Mouse (Mus musculus) spleen, adult 2 months (tissue): Measurements from ENCODE around the gene Eftud2. TPM values are rescaled to one million over a fixed set of nuclear protein-coding genes. Genes with fewer than 3 reads are reported as not detected.

Experiments used
- DNase-seq, 2 experiments: peaks; one replicate each; pipeline versions ENCODE4 v3.0.0 to v3.0.0-alpha.2; 2012 to 2021; ENCODE audit warnings: low spot score in 2 of 2, low read depth in 1 of 2
- H3K27ac ChIP-seq: fragments of 200-500 bp; 2 replicates; pipeline ENCODE4 v1.5.1; 2012; ENCODE audit warnings: low read length, inconsistent platforms; ENCODE audit not compliant: insufficient read depth
- H3K27me3 ChIP-seq: fragments of 200-500 bp; 2 replicates; pipeline ENCODE4 v1.6.1; 2012; ENCODE audit warnings: mild to moderate bottlenecking, moderate library complexity, low read length, inconsistent platforms; ENCODE audit not compliant: control insufficient read depth, insufficient read depth
- H3K36me3 ChIP-seq: fragments of 200-500 bp; 2 replicates; pipeline ENCODE4 v1.6.1; 2012; ENCODE audit warnings: mild to moderate bottlenecking, low read length, inconsistent platforms; ENCODE audit not compliant: control insufficient read depth, insufficient read depth
- H3K4me1 ChIP-seq: fragments of 200-500 bp; 2 replicates; pipeline ENCODE4 v1.6.1; 2011; ENCODE audit warnings: inconsistent platforms; ENCODE audit not compliant: control insufficient read depth, insufficient read depth, insufficient read length
- H3K4me3 ChIP-seq: fragments of 200-500 bp; 2 replicates; pipeline ENCODE4 v1.5.1; 2011; ENCODE audit warnings: mild to moderate bottlenecking, inconsistent platforms; ENCODE audit not compliant: insufficient read depth, insufficient read length; ENCODE audit errors: extremely low read depth
- CTCF ChIP-seq: fragments of 200-500 bp; IDR thresholded peaks from 2 replicates; pipeline ENCODE4 v1.5.1; 2011; ENCODE audit warnings: mild to moderate bottlenecking, inconsistent platforms; ENCODE audit not compliant: insufficient read depth, insufficient read length, insufficient replicate concordance; ENCODE audit errors: extremely low read depth
- POLR2A ChIP-seq: fragments of 200-500 bp; IDR thresholded peaks from 2 replicates; pipeline ENCODE4 v1.6.1; 2011; ENCODE audit warnings: low read depth, low read length, inconsistent platforms
- WGBS: fragments of 180-500 bp; shearing (Covaris S2); methylation state at CpG from one replicate; pipeline ENCODE4 v1.1.7; 2018; 5-methylcytosine and 5-hydroxymethylcytosine counted together
- polyA plus RNA-seq: library from polyadenylated mRNA; depleted of rRNA; stranded (reverse); fragments of >200 nt; gene quantifications from 2 replicates; pipeline ENCODE4 v1.2.3, GENCODE M21; 2012; rRNA removed

The Eftud2 gene
- polyA plus RNA-seq = 119 and 134 TPM in 2 replicates

GRCm38 (mm10) chr11:102880585-102881313 lies at the start of gene Eftud2, which contains the start of gene Ccdc103:
Gene Eftud2, minus strand, starts transcription at chr11:102880985.
Gene Ccdc103, plus strand, starts transcription at chr11:102881204.
- Histone ChIP-seq H3K27me3 (no peaks in the 10 kb centered on the region), H3K4me3 (peak within 1 kb of the TSS; percentile 71), H3K27ac (peak within 1 kb of the TSS; percentile 93), H3K36me3 (peaks cover 5% of the 10 kb centered on the region; the same call in 1 of the 2 replicates), H3K4me1 (no peaks in the 10 kb centered on the region; the same call in 1 of the 2 replicates)
- under 1% methylated on average over 62 of the region's 62 CpGs for WGBS
- TF ChIP-seq CTCF (no peak), POLR2A (peak; percentile 69)
- peak; percentile 87 to 90 for DNase-seq

GRCm38 (mm10) chr11:102925351-102925717 lies 44.5 kb upstream of the Eftud2 start:
- H3K27ac ChIP-seq = peak overlapping the region; percentile 42
- H3K4me3 ChIP-seq = peak overlapping the region; percentile 54
- peaks cover 2% of the 10 kb centered on the region; the same call in 1 of the 2 replicates for H3K4me1 ChIP-seq
- DNase-seq = peak; percentile 14 to 42
- no peak for TF ChIP-seq CTCF
- no peak for TF ChIP-seq POLR2A
- WGBS = 4% methylated on average over 10 of the region's 10 CpGs
- H3K27me3 ChIP-seq = no peaks in the 10 kb centered on the region
- H3K36me3 ChIP-seq = no peaks in the 10 kb centered on the region

- Histone ChIP-seq H3K27me3 (no peaks in the 10 kb centered on the region), H3K4me3 (peak within 1 kb of the TSS; percentile 78), H3K27ac (peak within 1 kb of the TSS; percentile 42), H3K36me3 (no peaks in the 10 kb centered on the region), H3K4me1 (peaks cover 2% of the 10 kb centered on the region; the same call in 1 of the 2 replicates)
- TF ChIP-seq CTCF (no peak), POLR2A (no peak)
- DNase-seq = peak; percentile 88 to 93
- WGBS = under 1% methylated on average over 62 of the region's 62 CpGs
Observed at GRCm38 (mm10) chr11:102924557-102925350, 44.0 kb upstream of the Eftud2 start, which contains the start of gene Kif18b. Gene Kif18b, minus strand, starts transcription at chr11:102925124.

GRCm38 (mm10) chr11:102921491-102921890 lies 40.7 kb upstream of the Eftud2 start:
- Histone ChIP-seq H3K4me1 (peaks cover 2% of the 10 kb centered on the region; the same call in 1 of the 2 replicates), H3K4me3 (no peak overlapping the region), H3K27me3 (no peaks in the 10 kb centered on the region), H3K36me3 (no peaks in the 10 kb centered on the region), H3K27ac (no peak overlapping the region)
- DNase-seq = no peak
- TF ChIP-seq POLR2A = no peak
- TF ChIP-seq CTCF = no peak
- WGBS = 94% methylated on average over 6 of the region's 6 CpGs

GRCm38 (mm10) chr11:102918077-102918476 lies 37.3 kb upstream of the Eftud2 start:
- Histone ChIP-seq H3K27me3 (no peaks in the 10 kb centered on the region), H3K27ac (no peak overlapping the region), H3K4me1 (no peaks in the 10 kb centered on the region), H3K36me3 (no peaks in the 10 kb centered on the region), H3K4me3 (no peak overlapping the region)
- TF ChIP-seq CTCF (no peak), POLR2A (no peak)
- 75% methylated on average over 4 of the region's 4 CpGs for WGBS
- no peak for DNase-seq

- no peaks in the 10 kb centered on the region for H3K4me1 ChIP-seq
- 96% methylated on average over 9 of the region's 9 CpGs for WGBS
- H3K4me3 ChIP-seq = no peak overlapping the region
- H3K36me3 ChIP-seq = no peaks in the 10 kb centered on the region; the same call in 1 of the 2 replicates
- H3K27me3 ChIP-seq = no peaks in the 10 kb centered on the region
- H3K27ac ChIP-seq = no peak overlapping the region
- TF ChIP-seq POLR2A = no peak
- TF ChIP-seq CTCF = no peak
- DNase-seq = no peak
Observed at GRCm38 (mm10) chr11:102915380-102915779, 34.6 kb upstream of the Eftud2 start.
